Mouse (Mus musculus): ENCODE results near the gene Lor. TPM values are rescaled to one million over a fixed set of nuclear protein-coding genes. Genes with fewer than 3 reads are reported as not detected.

Gene Lor
- polyA plus RNA-seq, 1 experiment from 2014 or later = 1.8 TPM

DNA sequence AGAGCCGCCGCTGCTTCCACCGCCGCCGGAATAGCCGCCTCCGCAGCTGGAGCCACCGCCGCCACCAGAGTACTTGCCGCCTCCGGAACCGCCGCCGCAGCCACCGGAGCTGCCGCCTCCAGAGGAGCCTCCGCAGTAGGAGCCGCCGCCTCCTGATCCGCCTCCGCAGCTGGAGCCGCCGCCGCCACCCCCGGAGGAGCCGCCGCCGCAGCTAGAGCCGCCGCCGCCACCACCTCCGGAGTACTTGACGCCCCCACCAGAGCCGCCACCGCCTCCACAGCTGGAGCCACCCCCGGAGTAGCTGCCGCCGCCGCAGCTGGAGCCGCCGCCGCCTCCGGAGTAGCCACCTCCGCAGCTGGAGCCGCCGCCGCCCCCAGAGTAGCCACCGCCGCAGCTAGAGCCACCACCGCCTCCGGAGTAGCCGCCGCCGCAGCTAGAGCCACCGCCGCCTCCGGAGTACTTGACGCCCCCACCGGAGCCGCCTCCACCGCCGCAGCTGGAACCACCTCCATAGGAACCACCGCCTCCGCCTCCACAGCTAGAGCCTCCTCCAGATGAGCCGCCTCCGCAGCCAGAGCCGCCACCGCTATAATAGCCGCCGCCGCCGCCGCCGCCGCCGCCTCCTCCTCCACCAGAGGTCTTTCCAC lies 1.5 kb downstream of the Lor start:
- 0% methylated on average over 42 of the region's 76 CpGs for WGBS
- Histone ChIP-seq H3K27me3 (ENCODE audit: insufficient read depth, low read length) (no peaks in the 10 kb centered on the region), H3K27ac (peak overlapping the region; percentile 57; the same call in 1 of the 2 replicates), H3K4me2 (ENCODE audit: low read length) (peak overlapping the region; percentile 96), H3K36me3 (ENCODE audit: insufficient read depth, low read length) (no peaks in the 10 kb centered on the region), H3K9me3 (replicated peaks; ENCODE audit: low read length) (no peaks in the 10 kb centered on the region), H3K9ac (ENCODE audit: low read depth, low read length) (peak overlapping the region; percentile 61), H3K4me1 (replicated peaks; ENCODE audit: insufficient read depth, low read length) (no peaks in the 10 kb centered on the region), H3K4me3 (replicated peaks; ENCODE audit: low read depth, low read length) (peak overlapping the region; percentile 74)
- no peak for TF ChIP-seq CTCF (IDR thresholded peaks at IDR 0.05; ENCODE audit: low read depth)
- DNase-seq (ENCODE audit: low spot score) (peak; percentile 67), ATAC-seq (replicated peaks; ENCODE audit: low FRiP score, low read depth) (peak; percentile 60)

- Histone ChIP-seq H3K27ac (peak overlapping the region; percentile 57; the same call in 1 of the 2 replicates), H3K4me1 (replicated peaks; ENCODE audit: insufficient read depth, low read length) (no peaks in the 10 kb centered on the region), H3K9ac (ENCODE audit: low read depth, low read length) (peak overlapping the region; percentile 61), H3K4me3 (replicated peaks; ENCODE audit: low read depth, low read length) (peak overlapping the region; percentile 74), H3K27me3 (ENCODE audit: insufficient read depth, low read length) (no peaks in the 10 kb centered on the region), H3K4me2 (ENCODE audit: low read length) (peak overlapping the region; percentile 96), H3K9me3 (replicated peaks; ENCODE audit: low read length) (no peaks in the 10 kb centered on the region), H3K36me3 (ENCODE audit: insufficient read depth, low read length) (no peaks in the 10 kb centered on the region)
- DNase-seq (ENCODE audit: low spot score) (peak; percentile 82), ATAC-seq (replicated peaks; ENCODE audit: low FRiP score, low read depth) (peak; percentile 85)
- TF ChIP-seq CTCF (IDR thresholded peaks at IDR 0.05; ENCODE audit: low read depth) = peak; percentile 15; the same call in 1 of the 2 replicates
- WGBS = under 1% methylated on average over 63 of the region's 82 CpGs
Measured at GRCm38 (mm10) chr3:92080462-92081284, 2.3 kb downstream of the Lor start.

DNA sequence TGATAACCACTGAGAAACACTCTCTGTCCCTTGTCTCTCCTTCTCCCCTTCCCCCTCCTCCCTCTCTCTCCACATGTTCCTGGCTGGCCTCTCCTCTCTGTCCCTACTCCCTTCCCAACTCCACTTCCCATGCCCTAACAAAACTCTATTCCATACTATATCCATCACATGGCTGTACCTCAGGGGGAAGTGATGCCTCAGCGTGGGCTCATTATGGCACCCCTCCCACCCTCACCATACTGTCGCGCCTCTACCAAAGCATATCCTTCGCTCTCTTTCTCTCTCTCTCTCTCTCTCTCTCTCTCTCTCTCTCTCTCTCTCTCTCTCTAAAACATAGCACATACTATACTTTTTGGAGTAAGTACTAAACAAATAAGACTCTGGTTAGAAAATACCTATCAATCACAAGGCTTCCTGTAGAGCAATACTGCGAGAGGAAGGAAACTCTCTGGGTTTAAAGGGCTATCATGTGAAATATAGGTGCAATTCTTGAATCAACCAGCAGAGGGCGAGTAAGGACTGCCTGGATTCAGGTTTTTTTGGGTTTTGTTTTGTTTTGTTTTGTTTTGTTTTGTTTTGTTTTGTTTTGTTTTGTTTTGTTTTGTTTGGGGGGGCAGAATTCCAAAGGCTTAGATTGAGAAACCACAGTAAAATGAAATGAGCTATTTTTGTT lies 32.4 kb downstream of the Lor start:
- 54% methylated on average over 6 of the region's 6 CpGs for WGBS
- DNase-seq (ENCODE audit: low spot score) = peak; percentile 62
- Histone ChIP-seq H3K9ac (ENCODE audit: low read depth, low read length) (no peak overlapping the region), H3K4me1 (replicated peaks; ENCODE audit: insufficient read depth, low read length) (no peaks in the 10 kb centered on the region), H3K27me3 (ENCODE audit: insufficient read depth, low read length) (no peaks in the 10 kb centered on the region), H3K27ac (no peak overlapping the region), H3K4me2 (ENCODE audit: low read length) (no peak overlapping the region), H3K9me3 (replicated peaks; ENCODE audit: low read length) (no peaks in the 10 kb centered on the region), H3K4me3 (replicated peaks; ENCODE audit: low read depth, low read length) (no peak overlapping the region), H3K36me3 (ENCODE audit: insufficient read depth, low read length) (no peaks in the 10 kb centered on the region)
- no peak for ATAC-seq (replicated peaks; ENCODE audit: low FRiP score, low read depth)
- peak; percentile 91 for TF ChIP-seq CTCF (IDR thresholded peaks at IDR 0.05; ENCODE audit: low read depth)

- H3K27ac ChIP-seq = no peak overlapping the region
Measured at GRCm38 (mm10) chr3:92033892-92034291, 49.0 kb downstream of the Lor start.

GRCm38 (mm10) chr3:92033203-92033602 lies 49.7 kb downstream of the Lor start:
- Histone ChIP-seq H3K9me3 (replicated peaks; ENCODE audit: low read length) (no peaks in the 10 kb centered on the region; the same call in 1 of the 2 replicates), H3K27ac (no peak overlapping the region), H3K4me1 (replicated peaks; ENCODE audit: insufficient read depth, low read length) (no peaks in the 10 kb centered on the region), H3K27me3 (ENCODE audit: insufficient read depth, low read length) (no peaks in the 10 kb centered on the region), H3K4me2 (ENCODE audit: low read length) (no peak overlapping the region), H3K36me3 (ENCODE audit: insufficient read depth, low read length) (no peaks in the 10 kb centered on the region), H3K4me3 (replicated peaks; ENCODE audit: low read depth, low read length) (no peak overlapping the region), H3K9ac (ENCODE audit: low read depth, low read length) (no peak overlapping the region)
- no peak for ATAC-seq (replicated peaks; ENCODE audit: low FRiP score, low read depth)
- DNase-seq (ENCODE audit: low spot score) = no peak
- TF ChIP-seq CTCF (IDR thresholded peaks at IDR 0.05; ENCODE audit: low read depth) = no peak
- WGBS = 52% methylated on average over 2 of the region's 2 CpGs

More at GRCm38 (mm10) chr3:92033892-92034291, 49.0 kb downstream of the Lor start:
- Histone ChIP-seq H3K27me3 (ENCODE audit: insufficient read depth, low read length) (no peaks in the 10 kb centered on the region), H3K4me1 (replicated peaks; ENCODE audit: insufficient read depth, low read length) (no peaks in the 10 kb centered on the region), H3K9ac (ENCODE audit: low read depth, low read length) (no peak overlapping the region), H3K9me3 (replicated peaks; ENCODE audit: low read length) (no peaks in the 10 kb centered on the region; the same call in 1 of the 2 replicates), H3K4me3 (replicated peaks; ENCODE audit: low read depth, low read length) (no peak overlapping the region), H3K4me2 (ENCODE audit: low read length) (no peak overlapping the region), H3K36me3 (ENCODE audit: insufficient read depth, low read length) (no peaks in the 10 kb centered on the region)
- DNase-seq (ENCODE audit: low spot score) (no peak), ATAC-seq (replicated peaks; ENCODE audit: low FRiP score, low read depth) (no peak)
- TF ChIP-seq CTCF (IDR thresholded peaks at IDR 0.05; ENCODE audit: low read depth) = no peak
- 50% methylated on average over 1 of the region's 1 CpGs for WGBS

Small RNA genes lying within 50 kb of the gene (microRNA-seq; reads per million reads assigned to microRNA genes)
- not detected for gene Gm25145

Other genes starting within 250 kb of the Lor start
- not detected in 2 replicates for gene Pglyrp3, start 68.6 kb downstream of the Lor start, polyA plus RNA-seq (2015; fragmentation: Nextera tagmentation; extraction: Ambion mirVana)
- not detected in 2 replicates for gene Prr9, start 40.8 kb upstream of the Lor start, polyA plus RNA-seq (2015; fragmentation: Nextera tagmentation; extraction: Ambion mirVana)
- not detected in 2 replicates for gene Lelp1, start 59.6 kb upstream of the Lor start, polyA plus RNA-seq (2015; fragmentation: Nextera tagmentation; extraction: Ambion mirVana)
- 0.05 and 0.50 TPM in 2 replicates for gene Sprr2a1, start 132.7 kb upstream of the Lor start, polyA plus RNA-seq (2015; fragmentation: Nextera tagmentation; extraction: Ambion mirVana)
- 9.6 and 27.3 TPM in 2 replicates for gene Sprr2a2, start 132.8 kb upstream of the Lor start, polyA plus RNA-seq (2015; fragmentation: Nextera tagmentation; extraction: Ambion mirVana)
- gene Sprr2a3, start 202.3 kb upstream of the Lor start, polyA plus RNA-seq (2015; fragmentation: Nextera tagmentation; extraction: Ambion mirVana) = 1.2 and 6.0 TPM in 2 replicates
- not detected in 2 replicates for gene Sprr2b, start 233.5 kb upstream of the Lor start, polyA plus RNA-seq (2015; fragmentation: Nextera tagmentation; extraction: Ambion mirVana)